Comparison of ENCODE assay signal across 14 mouse cellular contexts in genomic region chr17:32789244-32789643, GRCm38 (mm10). TPM values are rescaled to one million over a fixed set of nuclear protein-coding genes. Genes with fewer than 3 reads are reported as not detected.
DNase-seq lines count a peak whose midpoint lies in the region; ATAC-seq and TF ChIP-seq lines count a peak whose summit lies in the region.
"Had no signal": no experiment of that assay in that cellular context is flagged by ENCODE, and none has a peak within 500 bp of the region (broad histone marks: within the 10 kb centered on the region; RNA-seq: fewer than 3 reads in every experiment).

No protein-coding gene starts in this region.

- no peaks in the 10 kb centered on the region for H3K9me3 ChIP-seq in forebrain, embryonic 11.5 days (ENCODE audit: control insufficient read depth, low read length)
- no peaks in the 10 kb centered on the region for H3K9me3 ChIP-seq in forebrain, embryonic 15.5 days
- H3K9me3 ChIP-seq in kidney, postnatal 0 days (replicated peaks; ENCODE audit: low read length), result no peaks in the 10 kb centered on the region
- no peaks in the 10 kb centered on the region for H3K9me3 ChIP-seq in limb, embryonic 12.5 days
- H3K9me3 ChIP-seq: embryonic facial prominence, embryonic 15.5 days had no signal

- CTCF ChIA-PET in Patski (lab: Charles Lee), result no interaction called here

- 0 out of 2 replicates have a peak, but pooled peaks cover 3% of the 10 kb centered on the region for H3K36me3 ChIP-seq in forebrain, embryonic 11.5 days (ENCODE audit: control insufficient read depth, insufficient read depth, low read length)
- H3K36me3 ChIP-seq in forebrain, embryonic 15.5 days, result peaks cover 8% of the 10 kb centered on the region
- no peaks in the 10 kb centered on the region for H3K36me3 ChIP-seq in kidney, postnatal 0 days (ENCODE audit: insufficient read depth, low read length)
- peaks cover 24% of the 10 kb centered on the region for H3K36me3 ChIP-seq in limb, embryonic 12.5 days

- no peak overlapping the region for H3K27ac ChIP-seq in forebrain, embryonic 11.5 days (ENCODE audit: low read depth, low read length)
- no peak overlapping the region for H3K27ac ChIP-seq in forebrain, embryonic 15.5 days (replicated peaks)
- H3K27ac ChIP-seq in kidney, postnatal 0 days, result no peak overlapping the region
- no peak overlapping the region for H3K27ac ChIP-seq in limb, embryonic 12.5 days

- H3K4me2 ChIP-seq in forebrain, embryonic 11.5 days (ENCODE audit: low read depth, low read length, severe bottlenecking), result peak overlapping the region; percentile 46; the same call in 1 of the 2 replicates
- H3K4me2 ChIP-seq in forebrain, embryonic 15.5 days (replicated peaks), result no peak overlapping the region
- no peak overlapping the region for H3K4me2 ChIP-seq in kidney, postnatal 0 days (ENCODE audit: low read length)
- peak overlapping the region; percentile 72 for H3K4me2 ChIP-seq in limb, embryonic 12.5 days

- in situ Hi-C loops in Patski (cut with MboI; ENCODE audit: low pct_unique_long_range_greater_than_20kb), result no loop called here

- no peaks in the 10 kb centered on the region for H3K27me3 ChIP-seq in forebrain, embryonic 11.5 days (ENCODE audit: control insufficient read depth, insufficient read depth, low read length)
- H3K27me3 ChIP-seq in forebrain, embryonic 15.5 days, result no peaks in the 10 kb centered on the region
- H3K27me3 ChIP-seq in kidney, postnatal 0 days (ENCODE audit: insufficient read depth, low read length), result no peaks in the 10 kb centered on the region
- no peaks in the 10 kb centered on the region for H3K27me3 ChIP-seq in Patski
- H3K27me3 ChIP-seq in limb, embryonic 12.5 days, result no peaks in the 10 kb centered on the region
- H3K27me3 ChIP-seq: embryonic facial prominence, embryonic 15.5 days had no signal

- H3K9ac ChIP-seq in forebrain, embryonic 11.5 days (ENCODE audit: low read length), result no peak overlapping the region
- H3K9ac ChIP-seq in forebrain, embryonic 15.5 days (replicated peaks), result no peak overlapping the region
- H3K9ac ChIP-seq in kidney, postnatal 0 days (ENCODE audit: low read depth, low read length), result no peak overlapping the region
- peak overlapping the region; percentile 52; the same call in 1 of the 2 replicates for H3K9ac ChIP-seq in limb, embryonic 12.5 days (replicated peaks)

- no peak overlapping the region; the same call in 1 of the 2 replicates for H3K4me3 ChIP-seq in forebrain, embryonic 11.5 days (ENCODE audit: low read depth, low read length)
- no peak overlapping the region for H3K4me3 ChIP-seq in forebrain, embryonic 15.5 days
- H3K4me3 ChIP-seq in kidney, postnatal 0 days (replicated peaks; ENCODE audit: low read depth, low read length), result no peak overlapping the region
- peak overlapping the region; percentile 91 for H3K4me3 ChIP-seq in limb, embryonic 12.5 days (replicated peaks)

- TF ChIP-seq CTCF in kidney, postnatal 0 days (IDR thresholded peaks at IDR 0.05; ENCODE audit: low read depth), result peak; percentile 28; the same call in 1 of the 2 replicates
- TF ChIP-seq CTCF in Patski (IDR thresholded peaks at IDR 0.05), result peak; percentile 20

- POLR2A ChIA-PET in Patski (lab: Charles Lee), result no interaction called here

- ATAC-seq in forebrain, embryonic 11.5 days (replicated peaks; ENCODE audit: low FRiP score), result no peak
- no peak for ATAC-seq in forebrain, embryonic 15.5 days (replicated peaks)
- ATAC-seq in kidney, postnatal 0 days (replicated peaks; ENCODE audit: low FRiP score, low read depth), result no peak
- ATAC-seq in Patski, result no peak
- ATAC-seq in limb, embryonic 12.5 days (ENCODE audit: insufficient number of reproducible peaks, insufficient read depth, low FRiP score, low TSS enrichment, low read depth), result no peak
- ATAC-seq in inflammation-experienced regulatory T-cells, adult 6 months, result no peak

- peaks cover 7% of the 10 kb centered on the region; the same call in 1 of the 2 replicates for H3K4me1 ChIP-seq in forebrain, embryonic 11.5 days (replicated peaks; ENCODE audit: control insufficient read depth, insufficient read depth, low read length)
- peaks cover 28% of the 10 kb centered on the region for H3K4me1 ChIP-seq in forebrain, embryonic 15.5 days
- peaks cover 18% of the 10 kb centered on the region for H3K4me1 ChIP-seq in kidney, postnatal 0 days (replicated peaks; ENCODE audit: insufficient read depth, low read length)
- peaks cover 23% of the 10 kb centered on the region for H3K4me1 ChIP-seq in limb, embryonic 12.5 days (replicated peaks)

- no peak for DNase-seq in forebrain, embryonic 11.5 days (ENCODE audit: low spot score)
- DNase-seq in kidney, postnatal 0 days (ENCODE audit: low spot score), result no peak
- DNase-seq in kidney, postnatal 10 days, result no peak
- DNase-seq in Patski (ENCODE audit: low read depth, low spot score), result no peak
- DNase-seq in cerebellum, adult 9-10 months, result no peak
- DNase-seq: B cell, adult 2 months; gastrocnemius, postnatal 36 days; kidney, postnatal 4 days; left cerebral cortex, postnatal 4 days; right cerebral cortex, adult 18-20 months had no signal

- whole genome bisulfite sequencing in forebrain, embryonic 11.5 days, result 79% methylated on average over 8 of the region's 8 CpGs
- WGBS in forebrain, embryonic 15.5 days, result 76% methylated on average over 8 of the region's 8 CpGs
- WGBS in kidney, postnatal 0 days, result 79% methylated on average over 8 of the region's 8 CpGs
- WGBS in limb, embryonic 12.5 days, result 78% methylated on average over 8 of the region's 8 CpGs

RNA-seq across cellular contexts. Expression of gene Zfp871, which starts 1.2 kb away (rescaled TPM):
- polyA plus RNA-seq in forebrain, embryonic 11.5 days (2014; fragmentation: Nextera tagmentation; extraction: Ambion mirVana), result 45.8 and 48.1 TPM in 2 replicates
- polyA plus RNA-seq in forebrain, embryonic 15.5 days (2015; fragmentation: Nextera tagmentation; extraction: Ambion mirVana), result 43.1 and 44.7 TPM in 2 replicates
- 31.3 and 33.4 TPM in 2 replicates for polyA plus RNA-seq in kidney, postnatal 0 days (2015; fragmentation: Nextera tagmentation; extraction: Ambion mirVana)
- 18.3 TPM for polyA plus RNA-seq in Patski (2021)
- 48.2 and 55.1 TPM in 2 replicates for polyA plus RNA-seq in limb, embryonic 12.5 days (2016; fragmentation: Nextera tagmentation; extraction: Ambion mirVana)
- 10 to 100 TPM; 36.0 to 59.7 (median 40.2) TPM for polyA plus RNA-seq in inflammation-experienced regulatory T-cells, adult 6 months (2017; shearing (Covaris generic))

RNA-seq across cellular contexts. Expression of gene Zfp811, which starts 20.5 kb away (rescaled TPM):
- 25.0 and 27.4 TPM in 2 replicates for polyA plus RNA-seq in forebrain, embryonic 11.5 days (2014; fragmentation: Nextera tagmentation; extraction: Ambion mirVana)
- polyA plus RNA-seq in forebrain, embryonic 15.5 days (2015; fragmentation: Nextera tagmentation; extraction: Ambion mirVana), result 40.9 TPM in 2 replicates
- 0.64 and 0.99 TPM in 2 replicates for polyA plus RNA-seq in kidney, postnatal 0 days (2015; fragmentation: Nextera tagmentation; extraction: Ambion mirVana)
- polyA plus RNA-seq in Patski (2021), result 0.33 TPM
- 5.0 and 5.6 TPM in 2 replicates for polyA plus RNA-seq in limb, embryonic 12.5 days (2016; fragmentation: Nextera tagmentation; extraction: Ambion mirVana)
- under 1 TPM in 2 of 3 experiments, not detected in 1; 0.52 to 0.62 TPM for polyA plus RNA-seq in inflammation-experienced regulatory T-cells, adult 6 months (2017; shearing (Covaris generic))

RNA-seq across cellular contexts. Expression of gene Zfp799, which starts 40.8 kb away (rescaled TPM):
- polyA plus RNA-seq in forebrain, embryonic 11.5 days (2014; fragmentation: Nextera tagmentation; extraction: Ambion mirVana), result 17.9 and 20.3 TPM in 2 replicates
- 22.8 and 23.6 TPM in 2 replicates for polyA plus RNA-seq in forebrain, embryonic 15.5 days (2015; fragmentation: Nextera tagmentation; extraction: Ambion mirVana)
- 9.4 and 9.8 TPM in 2 replicates for polyA plus RNA-seq in kidney, postnatal 0 days (2015; fragmentation: Nextera tagmentation; extraction: Ambion mirVana)
- polyA plus RNA-seq in Patski (2021), result 8.6 TPM
- polyA plus RNA-seq in limb, embryonic 12.5 days (2016; fragmentation: Nextera tagmentation; extraction: Ambion mirVana), result 19.9 and 21.8 TPM in 2 replicates
- polyA plus RNA-seq in inflammation-experienced regulatory T-cells, adult 6 months (2017; shearing (Covaris generic)), result 1 to 10 TPM; 5.2 to 8.0 (median 7.6) TPM

Comparison
In these comparisons a context has a peak if more than half of its experiments do, and no peak if none do; other contexts are left out.
1. H3K4me2 ChIP-seq: peak in forebrain, embryonic 11.5 days (single experiment) and limb, embryonic 12.5 days (single experiment); none in forebrain, embryonic 15.5 days (single experiment) and kidney, postnatal 0 days (single experiment).